Mouse (Mus musculus) hindbrain, embryonic 16.5 days (tissue): ENCODE results near the gene Dgcr2. TPM values are rescaled to one million over a fixed set of nuclear protein-coding genes. Genes with fewer than 3 reads are reported as not detected.

Source experiments
- ATAC-seq: fragments of 200-750 bp; cut with Nextera tagmentation; 2 replicates; pipeline ENCODE4 v1.8.0; 2017; ENCODE audit warnings: moderate TSS enrichment, moderate library complexity
- H3K27ac ChIP-seq: fragments of 300-500 bp; sonication (generic); 2 replicates; pipeline ENCODE4 v1.5.1; 2014; ENCODE audit warnings: low read depth, mild to moderate bottlenecking, control low read depth, low read length, moderate library complexity
- H3K27me3 ChIP-seq: fragments of 300-500 bp; sonication (generic); replicated peaks from 2 replicates; pipeline ENCODE4 v1.6.1; 2014; ENCODE audit warnings: low read length; ENCODE audit not compliant: control insufficient read depth, insufficient read depth
- H3K36me3 ChIP-seq: fragments of 300-500 bp; sonication (generic); 2 replicates; pipeline ENCODE4 v1.6.1; 2014; ENCODE audit warnings: mild to moderate bottlenecking, low read length, moderate library complexity, mixed read lengths; ENCODE audit not compliant: control insufficient read depth, insufficient read depth
- H3K4me1 ChIP-seq: fragments of 300-500 bp; sonication (generic); 2 replicates; pipeline ENCODE4 v1.6.1; 2014; ENCODE audit warnings: low read depth, low read length; ENCODE audit not compliant: control insufficient read depth, insufficient read depth
- H3K4me2 ChIP-seq: fragments of 300-500 bp; sonication (generic); 2 replicates; pipeline ENCODE4 v1.6.1; 2014; ENCODE audit warnings: mild to moderate bottlenecking, low read length, control low read depth, moderate library complexity
- H3K4me3 ChIP-seq: fragments of 300-500 bp; sonication (generic); 2 replicates; pipeline ENCODE4 v1.5.1; 2014; ENCODE audit warnings: mild to moderate bottlenecking, low read length, control low read depth, moderate library complexity
- H3K9ac ChIP-seq: fragments of 300-500 bp; sonication (generic); 2 replicates; pipeline ENCODE4 v1.6.1; 2014; ENCODE audit warnings: low read depth, mild to moderate bottlenecking, control low read depth, low read length, moderate library complexity
- H3K9me3 ChIP-seq: fragments of 300-500 bp; sonication (generic); 2 replicates; pipeline ENCODE4 v1.6.1; 2014; ENCODE audit warnings: mild to moderate bottlenecking, low read length, moderate library complexity; ENCODE audit not compliant: control insufficient read depth
- WGBS: fragments of 180-500 bp; shearing (Covaris S2); extraction: QIAGEN DNeasy Blood & Tissue Kit; methylation state at CpG from one replicate; pipeline ENCODE4 v1.1.7; 2014; 5-methylcytosine and 5-hydroxymethylcytosine counted together
- polyA plus RNA-seq: library from polyadenylated mRNA; unstranded; fragments of >200 nt; fragmentation: Nextera tagmentation; extraction: Ambion mirVana; gene quantifications from 2 replicates; pipeline ENCODE4 v1.2.1, GENCODE M21; 2015

Dgcr2 gene
- polyA plus RNA-seq, 1 experiment from 2014 or later, result 105 TPM

- Histone ChIP-seq H3K4me3 (no peak overlapping the region), H3K36me3 (peaks cover 52% of the 10 kb centered on the region), H3K27ac (peak overlapping the region; percentile 20; the same call in 1 of the 2 replicates), H3K9ac (peak overlapping the region; percentile 38; the same call in 1 of the 2 replicates), H3K9me3 (no peaks in the 10 kb centered on the region), H3K27me3 (no peaks in the 10 kb centered on the region), H3K4me2 (no peak overlapping the region), H3K4me1 (no peaks in the 10 kb centered on the region)
- no peak for ATAC-seq
- WGBS, result 94% methylated on average over 6 of the region's 6 CpGs
These were observed 49.9 kb downstream of the Dgcr2 start for GRCm38 (mm10) chr16:17848431-17848830.

- peaks cover 47% of the 10 kb centered on the region for H3K36me3 ChIP-seq
- no peaks in the 10 kb centered on the region for H3K27me3 ChIP-seq
- WGBS, result 92% methylated on average over 10 of the region's 10 CpGs
- H3K4me2 ChIP-seq, result no peak overlapping the region
- no peak for ATAC-seq
- H3K4me3 ChIP-seq, result no peak overlapping the region
- H3K4me1 ChIP-seq, result no peaks in the 10 kb centered on the region
- no peak overlapping the region for H3K27ac ChIP-seq
- no peak overlapping the region for H3K9ac ChIP-seq
- no peaks in the 10 kb centered on the region for H3K9me3 ChIP-seq
These were observed 54.5 kb downstream of the Dgcr2 start for GRCm38 (mm10) chr16:17843701-17844365.

GRCm38 (mm10) chr16:17842437-17842836 is 55.9 kb downstream of the Dgcr2 start:
- H3K27ac ChIP-seq, result no peak overlapping the region
- whole genome bisulfite sequencing, result 94% methylated on average over 7 of the region's 7 CpGs
- H3K4me3 ChIP-seq, result no peak overlapping the region
- no peak overlapping the region for H3K9ac ChIP-seq
- H3K4me2 ChIP-seq, result no peak overlapping the region
- ATAC-seq, result no peak
- H3K36me3 ChIP-seq, result peaks cover 43% of the 10 kb centered on the region
- H3K9me3 ChIP-seq, result no peaks in the 10 kb centered on the region
- H3K27me3 ChIP-seq, result no peaks in the 10 kb centered on the region
- H3K4me1 ChIP-seq, result no peaks in the 10 kb centered on the region

- 75% methylated on average over 4 of the region's 4 CpGs for WGBS
- Histone ChIP-seq H3K9me3 (no peaks in the 10 kb centered on the region), H3K4me2 (no peak overlapping the region), H3K27ac (no peak overlapping the region), H3K27me3 (peaks cover 3% of the 10 kb centered on the region; the same call in 1 of the 2 replicates), H3K9ac (no peak overlapping the region), H3K36me3 (peaks cover 31% of the 10 kb centered on the region), H3K4me1 (peaks cover 6% of the 10 kb centered on the region), H3K4me3 (no peak overlapping the region)
- no peak for ATAC-seq
These were observed 58.4 kb downstream of the Dgcr2 start for GRCm38 (mm10) chr16:17839976-17840375.

GRCm38 (mm10) chr16:17838051-17838450 is 60.3 kb downstream of the Dgcr2 start, which contains the start of gene Car15:
Gene Car15, minus strand, starts transcription at chr16:17838364.
- Histone ChIP-seq H3K4me3 (no peak within 1 kb of the TSS), H3K36me3 (peaks cover 16% of the 10 kb centered on the region), H3K4me2 (no peak within 1 kb of the TSS), H3K27ac (no peak within 1 kb of the TSS), H3K4me1 (peaks cover 17% of the 10 kb centered on the region), H3K9me3 (no peaks in the 10 kb centered on the region), H3K27me3 (peaks cover 3% of the 10 kb centered on the region; the same call in 1 of the 2 replicates), H3K9ac (no peak within 1 kb of the TSS)
- no peak for ATAC-seq
- WGBS, result 74% methylated on average over 6 of the region's 6 CpGs

GRCm38 (mm10) chr16:17835481-17835880 is 62.9 kb downstream of the Dgcr2 start:
- Histone ChIP-seq H3K27me3 (peaks cover 19% of the 10 kb centered on the region; the same call in 1 of the 2 replicates), H3K27ac (no peak overlapping the region; the same call in 1 of the 2 replicates), H3K4me1 (peaks cover 26% of the 10 kb centered on the region), H3K9ac (no peak overlapping the region), H3K4me3 (no peak overlapping the region), H3K4me2 (peak overlapping the region; percentile 21; the same call in 1 of the 2 replicates), H3K9me3 (no peaks in the 10 kb centered on the region), H3K36me3 (0 out of 2 replicates have a peak, but pooled peaks cover 3% of the 10 kb centered on the region)
- WGBS, result 54% methylated on average over 13 of the region's 13 CpGs
- ATAC-seq, result no peak

- H3K36me3 ChIP-seq, result 0 out of 2 replicates have a peak, but pooled peaks cover 3% of the 10 kb centered on the region
- peaks cover 20% of the 10 kb centered on the region; the same call in 1 of the 2 replicates for H3K27me3 ChIP-seq
- H3K4me2 ChIP-seq, result peak overlapping the region; percentile 95
- H3K4me1 ChIP-seq, result peaks cover 26% of the 10 kb centered on the region
- peak; percentile 19; the same call in 1 of the 2 replicates for ATAC-seq
- 44% methylated on average over 7 of the region's 7 CpGs for WGBS
- peak overlapping the region; percentile 72 for H3K4me3 ChIP-seq
- H3K9me3 ChIP-seq, result no peaks in the 10 kb centered on the region
- peak overlapping the region; percentile 95 for H3K27ac ChIP-seq
- peak overlapping the region; percentile 95 for H3K9ac ChIP-seq
These were observed 63.8 kb downstream of the Dgcr2 start for GRCm38 (mm10) chr16:17834543-17834942.

- Histone ChIP-seq H3K27ac (peak overlapping the region; percentile 95), H3K9ac (peak overlapping the region; percentile 95), H3K9me3 (no peaks in the 10 kb centered on the region), H3K4me2 (peak overlapping the region; percentile 95), H3K4me1 (peaks cover 26% of the 10 kb centered on the region), H3K4me3 (peak overlapping the region; percentile 72), H3K27me3 (peaks cover 20% of the 10 kb centered on the region; the same call in 1 of the 2 replicates), H3K36me3 (0 out of 2 replicates have a peak, but pooled peaks cover 3% of the 10 kb centered on the region)
- ATAC-seq, result peak; percentile 74
- under 1% methylated on average over 56 of the region's 103 CpGs for WGBS
These were observed 64.5 kb downstream of the Dgcr2 start for GRCm38 (mm10) chr16:17833681-17834399.

- peak; percentile 74 for ATAC-seq
- H3K9ac ChIP-seq, result peak overlapping the region; percentile 95
- no peaks in the 10 kb centered on the region for H3K9me3 ChIP-seq
- peak overlapping the region; percentile 72 for H3K4me3 ChIP-seq
- H3K4me1 ChIP-seq, result peaks cover 26% of the 10 kb centered on the region
- H3K27ac ChIP-seq, result peak overlapping the region; percentile 95
- WGBS, result 2% methylated on average over 21 of the region's 37 CpGs
- no peaks in the 10 kb centered on the region for H3K36me3 ChIP-seq
- peak overlapping the region; percentile 95 for H3K4me2 ChIP-seq
- H3K27me3 ChIP-seq, result peaks cover 20% of the 10 kb centered on the region; the same call in 1 of the 2 replicates
These were observed 65.1 kb downstream of the Dgcr2 start for GRCm38 (mm10) chr16:17833321-17833680.
